Mouse (Mus musculus): ENCODE measurements around the gene Cnot6l. TPM values are rescaled to one million over a fixed set of nuclear protein-coding genes. Genes with fewer than 3 reads are reported as not detected.

The Cnot6l gene
- total and polyA plus RNA-seq, 3 experiments, result 6.8 to 54.3 (median 49.6) TPM

- peak; percentile 44 to 45 for DNase-seq
- Histone ChIP-seq H3K4me3 (no peak overlapping the region), H3K4me1 (ENCODE audit: control insufficient read depth, insufficient read depth, low read length) (peaks cover 3% of the 10 kb centered on the region), H3K27ac (no peak overlapping the region), H3K79me2 (replicated peaks; ENCODE audit: control insufficient read depth, insufficient read depth, low read length) (no peaks in the 10 kb centered on the region), H3K36me3 (ENCODE audit: control insufficient read depth, insufficient read depth, low read length) (peaks cover 3% of the 10 kb centered on the region; the same call in 1 of the 2 replicates), H3K27me3 (ENCODE audit: control insufficient read depth, insufficient read depth, low read length) (no peaks in the 10 kb centered on the region), H3K9ac (ENCODE audit: low read depth, low read length) (no peak overlapping the region)
- WGBS, result 10% methylated on average over 2 of the region's 2 CpGs
- intact Hi-C loops (cut with DNase I), result loop anchor here (5.0 kb wide), 1 partner anchor 115 kb away; no protein-coding TSS in a partner anchor
- TF ChIP-seq POLR2A (IDR thresholded peaks at IDR 0.05; ENCODE audit: insufficient read depth, low read depth, low read length), result no peak
- no peak for TF ChIP-seq EP300 (IDR thresholded peaks at IDR 0.05; ENCODE audit: insufficient read depth, low read depth, low read length)
- no peak for TF ChIP-seq CTCF (IDR thresholded peaks at IDR 0.05)
These were observed 42.9 kb upstream of the Cnot6l start for GRCm38 (mm10) chr5:96206897-96207296.

DNA sequence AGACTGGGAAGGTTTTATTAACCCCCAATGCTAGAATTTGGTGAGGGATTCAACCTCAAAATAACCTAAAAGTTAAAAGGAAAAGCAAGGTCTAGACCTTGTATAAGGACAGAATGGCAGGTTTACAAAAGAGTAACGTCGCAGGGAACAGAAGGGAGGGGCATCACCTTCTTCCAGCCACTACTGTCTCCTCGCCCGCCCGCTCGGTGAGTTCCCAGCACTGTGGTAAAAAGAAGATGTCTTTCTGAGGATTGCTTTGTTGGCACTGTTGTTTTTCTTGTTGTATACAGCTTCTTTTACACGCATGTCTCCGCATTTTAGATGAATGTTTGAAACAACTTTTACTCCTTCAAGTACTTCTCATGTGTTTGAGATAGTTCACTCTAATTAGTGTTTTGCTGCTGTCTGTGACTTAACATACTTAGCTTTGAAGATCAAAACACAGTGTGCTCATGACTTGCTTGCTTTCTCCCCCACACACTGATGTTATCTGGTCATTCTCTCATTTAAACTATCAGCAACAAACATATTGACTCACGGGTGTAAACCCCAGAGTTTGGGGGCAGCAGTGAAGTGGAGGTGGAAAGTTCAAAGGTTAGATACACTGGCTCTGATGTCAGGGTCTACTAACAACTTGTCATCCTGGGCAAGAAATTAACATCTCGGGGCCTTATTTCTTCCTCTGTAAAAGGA is 37.6 kb upstream of the Cnot6l start:
- Histone ChIP-seq H3K79me2 (replicated peaks; ENCODE audit: control insufficient read depth, insufficient read depth, low read length) (no peaks in the 10 kb centered on the region), H3K4me3 (no peak overlapping the region), H3K9ac (ENCODE audit: low read depth, low read length) (no peak overlapping the region), H3K36me3 (ENCODE audit: control insufficient read depth, insufficient read depth, low read length) (no peaks in the 10 kb centered on the region), H3K27me3 (ENCODE audit: control insufficient read depth, insufficient read depth, low read length) (no peaks in the 10 kb centered on the region), H3K27ac (no peak overlapping the region), H3K4me1 (ENCODE audit: control insufficient read depth, insufficient read depth, low read length) (no peaks in the 10 kb centered on the region)
- no peak for TF ChIP-seq EP300 (IDR thresholded peaks at IDR 0.05; ENCODE audit: insufficient read depth, low read depth, low read length)
- no peak for TF ChIP-seq CTCF (IDR thresholded peaks at IDR 0.05)
- no peak for TF ChIP-seq POLR2A (IDR thresholded peaks at IDR 0.05; ENCODE audit: insufficient read depth, low read depth, low read length)
- WGBS, result 75% methylated on average over 10 of the region's 10 CpGs
- intact Hi-C loops (cut with DNase I), result no loop called here
- no peak for DNase-seq

- TF ChIP-seq POLR2A (IDR thresholded peaks at IDR 0.05; ENCODE audit: insufficient read depth, low read depth, low read length), result no peak
- TF ChIP-seq EP300 (IDR thresholded peaks at IDR 0.05; ENCODE audit: insufficient read depth, low read depth, low read length), result no peak
- no peak for TF ChIP-seq CTCF (IDR thresholded peaks at IDR 0.05)
- Histone ChIP-seq H3K79me2 (replicated peaks; ENCODE audit: control insufficient read depth, insufficient read depth, low read length) (no peaks in the 10 kb centered on the region), H3K27ac (no peak overlapping the region), H3K4me3 (no peak overlapping the region), H3K36me3 (ENCODE audit: control insufficient read depth, insufficient read depth, low read length) (no peaks in the 10 kb centered on the region), H3K4me1 (ENCODE audit: control insufficient read depth, insufficient read depth, low read length) (no peaks in the 10 kb centered on the region), H3K9ac (ENCODE audit: low read depth, low read length) (no peak overlapping the region), H3K27me3 (ENCODE audit: control insufficient read depth, insufficient read depth, low read length) (no peaks in the 10 kb centered on the region)
- intact Hi-C loops (cut with DNase I), result no loop called here
- no peak for DNase-seq
- 41% methylated on average over 3 of the region's 3 CpGs for WGBS
These were observed 36.3 kb upstream of the Cnot6l start for GRCm38 (mm10) chr5:96200269-96200668.

GRCm38 (mm10) chr5:96198271-96198670 is 34.3 kb upstream of the Cnot6l start:
- 88% methylated on average over 6 of the region's 6 CpGs for WGBS
- H3K79me2 ChIP-seq (replicated peaks; ENCODE audit: control insufficient read depth, insufficient read depth, low read length), result no peaks in the 10 kb centered on the region
- no peak for DNase-seq
- H3K36me3 ChIP-seq (ENCODE audit: control insufficient read depth, insufficient read depth, low read length), result no peaks in the 10 kb centered on the region
- H3K27me3 ChIP-seq (ENCODE audit: control insufficient read depth, insufficient read depth, low read length), result no peaks in the 10 kb centered on the region
- intact Hi-C loops (cut with DNase I), result no loop called here
- H3K4me1 ChIP-seq (ENCODE audit: control insufficient read depth, insufficient read depth, low read length), result no peaks in the 10 kb centered on the region
- no peak overlapping the region for H3K27ac ChIP-seq
- no peak overlapping the region for H3K4me3 ChIP-seq
- TF ChIP-seq POLR2A (IDR thresholded peaks at IDR 0.05; ENCODE audit: insufficient read depth, low read depth, low read length), result no peak
- no peak for TF ChIP-seq CTCF (IDR thresholded peaks at IDR 0.05)
- TF ChIP-seq EP300 (IDR thresholded peaks at IDR 0.05; ENCODE audit: insufficient read depth, low read depth, low read length), result no peak
- H3K9ac ChIP-seq (ENCODE audit: low read depth, low read length), result no peak overlapping the region

DNA sequence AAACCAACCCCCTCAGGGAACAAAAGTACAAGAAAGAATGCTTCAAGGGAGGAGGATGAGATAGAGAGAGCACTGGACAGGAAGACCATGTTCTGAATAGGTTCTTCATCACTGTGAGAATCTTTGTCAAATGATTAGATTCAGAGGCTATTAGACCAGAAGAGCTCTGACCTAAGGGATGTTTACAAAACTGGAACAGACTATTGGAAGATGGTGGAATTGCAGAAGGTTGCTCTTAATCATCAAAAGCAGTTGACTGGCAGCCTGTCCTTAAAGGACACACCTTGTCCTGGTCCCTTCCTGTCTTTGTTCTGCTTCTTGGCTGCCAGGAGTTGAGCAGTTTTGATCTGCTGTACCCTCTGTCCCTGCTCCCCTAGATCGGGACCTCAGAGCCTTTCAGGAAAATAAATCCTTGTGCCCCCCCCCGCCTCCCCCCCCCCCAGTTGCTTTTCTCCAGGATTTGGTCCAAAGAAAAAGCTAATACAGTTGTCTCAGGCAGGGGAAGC is 32.6 kb upstream of the Cnot6l start:
- WGBS, result 33% methylated on average over 2 of the region's 2 CpGs
- H3K79me2 ChIP-seq (replicated peaks; ENCODE audit: control insufficient read depth, insufficient read depth, low read length), result no peaks in the 10 kb centered on the region
- H3K4me3 ChIP-seq, result no peak overlapping the region
- H3K9ac ChIP-seq (ENCODE audit: low read depth, low read length), result no peak overlapping the region
- DNase-seq, result no peak
- H3K27me3 ChIP-seq (ENCODE audit: control insufficient read depth, insufficient read depth, low read length), result no peaks in the 10 kb centered on the region
- no peaks in the 10 kb centered on the region for H3K4me1 ChIP-seq (ENCODE audit: control insufficient read depth, insufficient read depth, low read length)
- no peaks in the 10 kb centered on the region for H3K36me3 ChIP-seq (ENCODE audit: control insufficient read depth, insufficient read depth, low read length)
- intact Hi-C loops (cut with DNase I), result loop anchor here (2.0 kb wide), 1 partner anchor 34 kb away; no protein-coding TSS in a partner anchor
- TF ChIP-seq POLR2A (IDR thresholded peaks at IDR 0.05; ENCODE audit: insufficient read depth, low read depth, low read length) (no peak), CTCF (IDR thresholded peaks at IDR 0.05) (peak; percentile 61), EP300 (IDR thresholded peaks at IDR 0.05; ENCODE audit: insufficient read depth, low read depth, low read length) (peak; percentile 39; the same call in 1 of the 2 replicates)
- H3K27ac ChIP-seq, result peak overlapping the region; percentile 65

- intact Hi-C loops (cut with DNase I), result no loop called here
- no peak for DNase-seq
- Histone ChIP-seq H3K27me3 (ENCODE audit: control insufficient read depth, insufficient read depth, low read length) (no peaks in the 10 kb centered on the region), H3K79me2 (replicated peaks; ENCODE audit: control insufficient read depth, insufficient read depth, low read length) (no peaks in the 10 kb centered on the region), H3K4me3 (no peak overlapping the region), H3K4me1 (ENCODE audit: control insufficient read depth, insufficient read depth, low read length) (no peaks in the 10 kb centered on the region), H3K9ac (ENCODE audit: low read depth, low read length) (no peak overlapping the region), H3K27ac (no peak overlapping the region), H3K36me3 (ENCODE audit: control insufficient read depth, insufficient read depth, low read length) (no peaks in the 10 kb centered on the region)
- TF ChIP-seq CTCF (IDR thresholded peaks at IDR 0.05), result no peak
- TF ChIP-seq EP300 (IDR thresholded peaks at IDR 0.05; ENCODE audit: insufficient read depth, low read depth, low read length), result no peak
- TF ChIP-seq POLR2A (IDR thresholded peaks at IDR 0.05; ENCODE audit: insufficient read depth, low read depth, low read length), result no peak
- 56% methylated on average over 4 of the region's 4 CpGs for WGBS
These were observed 27.3 kb upstream of the Cnot6l start for GRCm38 (mm10) chr5:96191251-96191650.

All from heart, adult 2 months (tissue).